Mouse (Mus musculus): ENCODE results near the gene Btg1-ps2. TPM values are rescaled to one million over a fixed set of nuclear protein-coding genes. Genes with fewer than 3 reads are reported as not detected.

The Btg1-ps2 gene
- polyA plus RNA-seq, 1 experiment from 2014 or later: not detected

DNA sequence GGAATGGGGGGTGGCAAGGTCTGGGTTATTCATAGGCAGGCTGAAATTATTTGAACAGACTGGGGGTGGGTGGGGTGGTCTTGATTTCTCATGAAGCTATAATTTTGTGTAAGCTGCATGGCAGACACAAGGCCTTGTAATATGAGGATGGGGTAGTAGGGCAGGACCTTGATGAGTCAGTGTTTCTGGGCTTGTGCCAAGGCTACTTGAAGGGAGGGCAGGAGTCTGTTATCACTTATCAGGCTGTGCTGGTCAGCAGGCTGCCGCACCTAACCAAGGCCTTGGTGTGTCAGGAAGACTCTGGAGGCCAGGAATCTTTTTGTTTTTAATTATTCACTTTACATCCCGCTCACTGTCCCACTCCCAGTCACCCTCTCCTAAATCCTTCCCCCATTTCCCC, 34.2 kb downstream of the Btg1-ps2 start:
- no peak overlapping the region for H3K9ac ChIP-seq (ENCODE audit: low read length)
- H3K4me2 ChIP-seq (ENCODE audit: low read length): no peak overlapping the region
- no peak overlapping the region for H3K27ac ChIP-seq (replicated peaks in 1 of 2; ENCODE audit: control insufficient read depth in 1 of 2, insufficient read depth in 1 of 2, low read depth in 2 of 2, low read length in 2 of 2)
- H3K27me3 ChIP-seq (ENCODE audit: control insufficient read depth, insufficient read depth, low read length): no peaks in the 10 kb centered on the region
- H3K9me3 ChIP-seq (ENCODE audit: control insufficient read depth, low read length): no peaks in the 10 kb centered on the region
- no peaks in the 10 kb centered on the region for H3K36me3 ChIP-seq (ENCODE audit: control insufficient read depth, insufficient read depth, low read length)
- H3K4me1 ChIP-seq (ENCODE audit: control insufficient read depth in 2 of 2, insufficient read depth in 2 of 2, low read length in 2 of 2): peaks cover 0 to 2% of the 10 kb centered on the region in 2 experiments; a peak in 1 of 4 replicates
- 33% methylated on average over 2 of the region's 2 CpGs for WGBS
- ATAC-seq (ENCODE audit: insufficient number of reproducible peaks, insufficient read depth, low FRiP score, low read depth): no peak
- H3K4me3 ChIP-seq (ENCODE audit: control insufficient read depth in 1 of 2, insufficient read depth in 1 of 2, low read depth in 1 of 2, low read length in 2 of 2): no peak overlapping the region

Other genes with a start within 250 kb of the Btg1-ps2 start
- 11.8 and 12.1 TPM in 2 replicates for gene Rhox5, start 238.3 kb downstream of the Btg1-ps2 start, polyA plus RNA-seq (2014; fragmentation: Nextera tagmentation; extraction: Ambion mirVana)
- gene Rhox6, start 216.2 kb downstream of the Btg1-ps2 start, polyA plus RNA-seq (2014; fragmentation: Nextera tagmentation; extraction: Ambion mirVana): not detected in 2 replicates
- gene Rhox7a, start 211.4 kb downstream of the Btg1-ps2 start, polyA plus RNA-seq (2014; fragmentation: Nextera tagmentation; extraction: Ambion mirVana): not detected in 2 replicates
- not detected in 2 replicates for gene Rhox8, start 164.2 kb downstream of the Btg1-ps2 start, polyA plus RNA-seq (2014; fragmentation: Nextera tagmentation; extraction: Ambion mirVana)
- not detected in 2 replicates for gene Rhox7b, start 145.9 kb downstream of the Btg1-ps2 start, polyA plus RNA-seq (2014; fragmentation: Nextera tagmentation; extraction: Ambion mirVana)
- not detected in 2 replicates for gene Rhox9, start 141.3 kb downstream of the Btg1-ps2 start, polyA plus RNA-seq (2014; fragmentation: Nextera tagmentation; extraction: Ambion mirVana)
- not detected in 2 replicates for gene Btg1-ps1, start 24.3 kb downstream of the Btg1-ps2 start, polyA plus RNA-seq (2014; fragmentation: Nextera tagmentation; extraction: Ambion mirVana)
- gene Rhox10, start 23.4 kb upstream of the Btg1-ps2 start, polyA plus RNA-seq (2014; fragmentation: Nextera tagmentation; extraction: Ambion mirVana): not detected in 2 replicates
- gene Rhox11, start 42.0 kb upstream of the Btg1-ps2 start, polyA plus RNA-seq (2014; fragmentation: Nextera tagmentation; extraction: Ambion mirVana): not detected in 2 replicates
- not detected in 2 replicates for gene Rhox12, start 67.8 kb upstream of the Btg1-ps2 start, polyA plus RNA-seq (2014; fragmentation: Nextera tagmentation; extraction: Ambion mirVana)
- gene Rhox13, start 78.1 kb upstream of the Btg1-ps2 start, polyA plus RNA-seq (2014; fragmentation: Nextera tagmentation; extraction: Ambion mirVana): not detected in 2 replicates
- 2.8 and 3.9 TPM in 2 replicates for gene Zbtb33, start 146.7 kb upstream of the Btg1-ps2 start, polyA plus RNA-seq (2014; fragmentation: Nextera tagmentation; extraction: Ambion mirVana)
- 27.0 and 34.1 TPM in 2 replicates for gene Tmem255a, start 209.3 kb upstream of the Btg1-ps2 start, polyA plus RNA-seq (2014; fragmentation: Nextera tagmentation; extraction: Ambion mirVana)

All from heart, embryonic 14.5 days (tissue).